Mouse (Mus musculus) right cerebral cortex, adult 18-20 months (tissue): ENCODE results near the gene Atp5s.

Experiments
- DNase-seq: peaks from one replicate; pipeline ENCODE4 v3.0.0; 2022; ENCODE audit warnings: mixed read lengths

The Atp5s gene

GRCm38 (mm10) chr12:69724711-69725460 lies at the start of gene Atp5s, which contains the start of gene L2hgdh:
Atp5s (plus strand) TSS chr12:69724950.
L2hgdh (minus strand) TSS chr12:69724873.
- DNase-seq: peak; percentile 97

DNA sequence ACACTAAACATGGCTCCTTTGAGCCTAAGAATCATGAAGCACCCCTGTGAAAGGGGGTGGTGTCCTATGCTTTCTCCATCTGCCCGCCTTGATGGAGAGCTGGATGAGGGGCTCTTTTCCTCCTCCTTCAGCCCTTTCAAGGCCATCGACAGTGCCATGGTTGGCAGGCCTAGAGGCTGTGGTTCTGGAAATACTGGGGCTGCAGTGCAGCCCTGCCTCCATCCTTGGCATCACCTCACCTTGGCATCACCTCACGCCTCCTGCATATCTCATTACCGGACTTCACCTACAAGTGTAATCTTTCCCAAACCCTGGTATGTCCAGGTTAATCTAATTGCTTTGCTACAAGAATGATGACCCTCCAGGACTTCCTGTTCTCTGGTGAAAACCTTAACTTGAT lies 48.6 kb upstream of the Atp5s start:
- DNase-seq: no peak

- DNase-seq: peak; percentile 37
Observed at GRCm38 (mm10) chr12:69680635-69681565, 43.9 kb upstream of the Atp5s start.

DNA sequence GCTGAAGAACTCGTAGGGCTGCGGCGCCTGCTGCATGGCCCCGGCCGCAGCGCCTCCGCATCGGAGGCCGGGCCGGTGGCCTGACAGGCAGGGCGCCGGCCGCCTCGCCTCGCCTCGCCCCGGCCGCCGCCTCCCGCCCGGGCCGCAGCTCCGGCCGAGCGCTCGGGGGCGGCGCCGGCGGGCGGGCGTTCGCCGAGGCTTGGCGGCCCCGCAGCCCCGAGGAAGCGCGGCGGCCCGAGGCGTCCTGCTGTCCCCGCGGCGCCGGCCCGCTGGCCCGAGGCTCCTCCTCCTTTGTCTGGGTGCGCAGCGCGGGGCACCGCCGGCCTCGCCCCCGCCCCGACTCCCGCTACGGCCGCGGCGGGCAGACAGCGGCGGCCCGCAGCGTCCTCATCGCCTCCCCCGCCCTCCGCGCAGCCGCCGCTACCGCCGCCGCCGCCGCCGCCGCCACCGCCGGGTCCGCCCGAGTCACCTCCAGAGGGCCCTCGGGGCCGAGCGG lies 43.1 kb upstream of the Atp5s start, which contains the start of gene Sos2:
Gene Sos2 (minus strand): TSS at position 287 of the 496 bp plus-strand sequence.
- DNase-seq: peak; percentile 60

- DNase-seq: peak; percentile 83
Observed at GRCm38 (mm10) chr12:69682065-69682787, 42.5 kb upstream of the Atp5s start.

DNA sequence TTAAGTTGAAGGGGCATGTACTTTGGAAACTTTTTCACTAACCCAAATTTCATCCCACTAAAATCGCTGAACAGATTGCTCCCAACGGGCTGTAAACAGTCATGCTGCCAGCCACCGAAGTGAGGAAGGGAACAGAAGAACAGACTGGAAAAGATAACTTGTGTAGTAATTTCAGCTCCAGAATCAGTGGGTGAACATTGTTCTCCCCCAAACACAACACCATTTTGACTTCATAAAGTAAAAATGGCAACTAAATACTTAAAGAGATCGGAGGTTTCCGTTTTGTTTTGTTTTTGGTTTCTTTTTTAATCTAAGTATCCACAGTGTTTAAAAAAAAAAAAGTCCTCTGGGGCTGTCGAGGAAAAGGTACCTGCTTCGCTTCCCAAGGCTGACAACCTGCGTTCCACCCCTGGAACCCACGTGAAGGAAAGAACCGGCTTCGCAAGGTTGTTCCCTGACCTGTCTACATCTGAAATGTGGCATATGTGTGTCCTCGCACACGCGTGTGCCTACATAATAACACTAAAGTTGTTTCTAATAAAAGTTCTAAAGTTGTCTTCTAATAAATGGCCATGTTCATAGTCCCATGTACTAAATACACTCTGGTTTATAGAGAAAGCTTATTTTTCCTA lies 41.8 kb upstream of the Atp5s start:
- DNase-seq: no peak

DNA sequence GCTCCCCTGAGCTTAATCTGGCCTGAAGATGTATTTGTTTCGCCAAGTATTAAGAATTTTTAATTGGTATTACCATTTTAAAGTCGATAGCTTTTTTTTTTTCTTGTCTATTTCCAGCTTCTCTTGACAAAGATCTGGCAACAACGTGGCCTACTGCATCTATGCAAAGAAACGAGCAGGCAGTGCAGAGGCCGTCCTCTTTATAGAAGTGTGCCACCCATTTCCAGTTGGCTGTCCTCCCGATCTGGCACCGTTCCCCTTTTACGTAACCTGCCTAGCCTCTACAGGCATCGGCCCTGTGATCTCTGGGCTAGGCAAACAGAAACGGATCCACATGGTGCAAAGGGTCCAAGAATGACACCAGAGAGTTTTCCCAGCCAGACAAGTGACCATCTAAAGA lies 41.2 kb upstream of the Atp5s start:
- peak; percentile 64 for DNase-seq

- DNase-seq: no peak
Observed at GRCm38 (mm10) chr12:69688368-69688767, 36.4 kb upstream of the Atp5s start.

- no peak for DNase-seq
Observed at GRCm38 (mm10) chr12:69689094-69689493, 35.7 kb upstream of the Atp5s start.

DNA sequence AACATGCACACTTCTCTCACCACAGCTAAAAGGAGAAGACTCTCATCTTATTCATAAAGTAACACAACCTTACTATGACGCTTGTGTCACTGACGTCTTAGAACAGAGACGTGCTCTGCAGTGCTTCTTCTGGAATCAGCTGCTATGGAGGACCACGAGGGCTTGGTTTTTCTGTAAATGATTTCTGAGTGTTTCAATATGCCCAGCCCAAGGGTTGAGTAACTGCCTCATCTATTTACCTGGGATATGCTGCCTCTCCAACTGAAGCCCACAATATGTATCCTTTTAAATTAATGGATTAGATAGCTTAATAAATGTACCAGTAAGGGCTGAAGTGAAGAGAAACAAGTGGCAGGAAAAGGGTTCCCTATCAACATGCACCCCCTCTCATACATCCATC lies 34.0 kb upstream of the Atp5s start:
- DNase-seq: no peak

DNA sequence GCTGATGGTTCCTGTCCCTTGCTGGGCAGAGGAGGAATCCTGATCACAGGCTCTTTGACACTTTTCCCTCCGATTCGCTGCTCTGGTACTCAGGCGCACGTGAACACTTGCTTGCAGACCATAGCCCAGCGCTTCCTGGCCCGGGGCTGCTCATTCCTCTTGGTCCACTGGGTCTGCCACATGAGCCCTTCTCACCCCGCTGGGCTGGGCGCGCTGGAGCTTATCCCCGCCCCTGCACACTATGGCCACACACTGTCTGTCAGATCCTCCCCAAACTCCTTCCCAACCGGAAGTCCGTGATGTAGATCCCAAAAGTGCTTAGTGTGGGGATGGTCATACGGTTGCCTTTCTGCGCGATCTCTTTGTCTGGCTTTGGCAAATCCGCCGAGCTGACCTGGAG lies 31.3 kb upstream of the Atp5s start:
- DNase-seq: no peak

GRCm38 (mm10) chr12:69696746-69697145 lies 28.0 kb upstream of the Atp5s start:
- peak; percentile 36 for DNase-seq

DNA sequence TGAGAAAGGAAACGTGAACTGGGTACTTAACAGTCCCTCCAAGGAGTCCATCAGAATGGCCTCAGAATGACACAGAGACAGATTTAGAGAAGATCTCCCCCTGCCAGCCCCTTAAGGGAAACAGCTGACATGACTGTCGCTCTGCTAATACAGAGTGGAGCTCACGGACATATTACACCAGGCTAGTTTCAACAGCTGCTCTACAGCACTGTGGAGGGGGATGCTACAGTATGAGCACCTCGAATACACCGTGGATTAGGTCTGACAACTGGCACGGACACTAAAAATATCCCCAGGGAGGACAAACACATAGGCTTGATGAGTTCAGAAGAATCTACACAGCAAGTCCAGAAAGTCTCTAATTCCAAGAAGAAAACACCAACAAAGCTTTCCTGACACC lies 26.4 kb upstream of the Atp5s start:
- DNase-seq: no peak

GRCm38 (mm10) chr12:69704799-69705458 lies 19.8 kb upstream of the Atp5s start:
- DNase-seq: no peak

DNA sequence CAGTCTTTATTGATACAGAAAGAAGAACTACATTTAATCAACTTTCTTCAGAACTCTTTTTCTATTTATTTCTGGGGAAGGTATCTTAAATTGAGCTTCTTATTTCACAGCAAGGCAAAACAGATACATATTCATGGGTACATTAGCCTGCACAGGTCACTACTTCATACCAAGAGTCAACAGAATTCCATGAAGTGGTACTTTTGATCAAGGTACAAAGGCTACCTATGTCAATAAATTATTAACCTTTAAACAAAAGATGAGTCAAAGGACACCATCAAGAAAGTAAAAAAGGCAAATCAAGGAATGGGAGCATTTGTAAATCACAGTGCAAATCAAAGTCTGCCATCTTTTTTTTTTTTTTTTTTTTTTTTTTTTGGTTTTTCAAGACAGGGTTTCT lies 11.1 kb upstream of the Atp5s start:
- no peak for DNase-seq

- DNase-seq: no peak
Observed at GRCm38 (mm10) chr12:69722857-69723256, 1.9 kb upstream of the Atp5s start.

- DNase-seq: no peak
Observed at GRCm38 (mm10) chr12:69723376-69723775, 1.4 kb upstream of the Atp5s start.

- DNase-seq: no peak
Observed at GRCm38 (mm10) chr12:69724018-69724710, 586 bp upstream of the Atp5s start.

DNA sequence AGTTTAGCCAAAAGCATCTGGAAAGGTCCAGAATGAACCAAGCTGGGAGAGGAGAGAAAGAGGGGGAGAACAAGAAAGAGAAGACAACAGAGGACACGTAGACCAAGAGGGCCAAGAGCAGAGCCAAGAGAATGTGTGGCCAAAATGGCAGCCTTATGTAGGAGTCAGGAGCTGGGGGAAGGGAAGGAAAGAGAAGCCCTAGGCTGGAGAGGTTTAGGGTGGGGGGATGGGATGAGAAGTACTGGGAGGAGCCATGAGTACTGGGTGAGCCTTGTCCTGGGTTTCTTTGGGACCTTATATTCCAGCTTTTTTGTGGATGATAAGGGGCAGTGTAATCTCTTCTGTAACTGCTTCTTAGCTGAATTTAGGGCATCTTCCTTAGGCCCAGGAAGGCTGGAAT lies 4.5 kb downstream of the Atp5s start:
- no peak for DNase-seq

DNA sequence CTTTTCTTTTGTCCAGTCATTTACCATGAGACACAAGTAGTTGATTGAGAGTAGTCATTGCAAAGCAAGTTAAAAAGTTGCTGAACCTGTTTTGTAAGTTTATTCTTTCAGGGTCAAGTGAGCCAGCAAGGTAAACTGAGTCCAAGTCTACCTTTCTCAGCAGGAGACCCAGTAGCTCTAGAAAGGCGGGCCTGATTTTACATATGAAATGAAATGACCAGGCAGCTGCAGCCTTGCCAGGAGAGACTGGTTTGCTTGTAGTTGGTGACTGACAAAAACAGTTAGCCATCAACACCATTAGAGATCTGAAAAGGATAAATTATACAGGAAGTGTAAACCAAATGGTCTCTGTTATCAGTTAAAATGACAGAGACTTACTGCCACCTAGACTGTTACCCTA lies 5.6 kb downstream of the Atp5s start:
- DNase-seq: no peak

GRCm38 (mm10) chr12:69732221-69732620 lies 7.5 kb downstream of the Atp5s start:
- DNase-seq: no peak
